Mouse (Mus musculus): Measurements from ENCODE around the gene Rell1. TPM values are rescaled to one million over a fixed set of nuclear protein-coding genes. Genes with fewer than 3 reads are reported as not detected.
A peak's percentile ranks its signal among the peaks of the same experiment; 100 is the strongest.
"Not testable (repeated sequence)": the region's sequence is repeated elsewhere in the genome, so short reads cannot be mapped to it uniquely, and the experiment has no call there.

Gene Rell1
- total RNA-seq, 4 experiments from 2014 or later = 9.6 to 10.7 (median 9.8) TPM

- not testable (repeated sequence) for DNase-seq (ENCODE audit: low spot score)
Observed at GRCm38 (mm10) chr5:63897001-63897819, 71.5 kb downstream of the Rell1 start.

DNA sequence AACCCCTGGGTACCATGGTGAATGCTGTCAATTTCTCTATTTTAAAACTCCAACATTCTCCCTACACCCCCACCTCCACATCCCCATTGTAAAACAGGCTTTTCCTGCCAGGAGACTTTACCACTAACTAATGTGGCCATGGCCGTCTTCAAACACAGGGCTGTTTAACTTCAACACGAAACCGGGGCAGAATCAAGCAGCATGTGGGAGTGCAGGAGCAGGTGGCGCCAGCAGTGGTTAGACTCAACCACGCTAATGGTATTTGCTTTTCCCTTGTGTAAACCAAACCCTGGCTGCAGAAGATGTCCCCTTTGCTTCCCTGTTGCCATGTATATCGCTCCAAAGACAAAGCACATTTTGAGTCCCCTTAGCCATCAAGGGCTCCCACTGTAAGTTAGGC lies 76.8 kb downstream of the Rell1 start:
- no peak for DNase-seq (ENCODE audit: low spot score)

- DNase-seq (ENCODE audit: low spot score) = no peak
Observed at GRCm38 (mm10) chr5:63891241-63891640, 77.5 kb downstream of the Rell1 start.

GRCm38 (mm10) chr5:63887111-63887510 lies 81.6 kb downstream of the Rell1 start:
- no peak for DNase-seq (ENCODE audit: low spot score)

- peak; percentile 11 for DNase-seq (ENCODE audit: low spot score)
Observed at GRCm38 (mm10) chr5:63886709-63887108, 82.0 kb downstream of the Rell1 start.

DNA sequence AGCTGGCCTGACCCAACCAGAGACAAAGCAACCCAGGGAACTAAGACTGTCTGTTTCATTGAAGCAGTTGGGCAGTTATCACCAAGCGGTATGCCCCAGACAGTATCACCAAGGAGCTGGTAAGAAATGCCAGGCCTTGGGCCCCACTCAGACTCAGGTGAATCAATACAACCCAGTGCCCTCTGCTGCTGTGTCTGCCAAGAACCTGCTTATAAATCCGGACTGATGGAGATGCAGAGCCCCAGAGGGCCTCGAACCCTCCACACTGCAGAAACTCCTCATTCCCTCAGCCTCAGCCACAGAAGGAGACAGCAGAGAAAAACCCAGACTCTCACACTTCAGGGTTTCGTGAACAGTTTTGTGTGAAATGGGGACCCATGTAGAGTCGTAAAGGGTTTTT lies 82.4 kb downstream of the Rell1 start:
- no peak for DNase-seq (ENCODE audit: low spot score)

DNA sequence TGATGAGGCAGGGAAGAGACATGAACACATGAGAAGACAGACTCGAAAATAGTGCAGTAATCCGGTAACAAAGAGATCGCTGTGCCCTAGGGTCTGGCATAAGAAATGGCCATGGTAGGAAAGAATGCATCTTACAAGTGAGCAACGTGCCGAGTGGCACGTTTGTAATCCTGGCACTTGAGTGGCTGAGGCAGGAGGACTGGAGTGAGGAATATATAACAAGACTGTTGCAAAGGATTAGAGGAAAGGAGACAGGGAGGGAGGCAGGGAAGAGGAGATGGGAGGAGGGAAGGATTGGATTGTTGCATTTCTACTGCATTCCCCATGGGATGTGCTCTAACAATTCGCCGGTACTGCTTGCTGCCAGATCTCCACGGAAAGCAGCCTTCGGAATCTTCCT lies 89.7 kb downstream of the Rell1 start:
- DNase-seq (ENCODE audit: low spot score) = no peak

DNA sequence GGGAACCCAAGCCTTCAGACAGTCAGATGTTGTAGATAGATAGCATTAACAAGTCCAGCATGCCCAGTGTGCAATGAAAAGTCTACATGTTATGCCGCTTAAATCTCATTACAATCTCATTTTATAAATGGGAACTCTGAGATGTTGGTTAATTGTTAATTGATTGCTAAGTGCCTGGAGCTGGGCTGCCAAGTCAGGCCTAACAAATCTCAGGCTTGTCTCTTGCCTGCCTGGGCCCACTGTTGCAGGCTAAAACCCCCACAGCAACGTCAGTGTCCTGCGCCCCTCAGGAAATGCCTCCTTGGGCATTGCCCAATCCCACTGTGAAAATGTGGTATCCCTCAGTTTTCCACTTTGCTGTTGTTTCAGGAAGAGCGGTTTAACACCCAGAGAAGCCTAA lies 92.6 kb downstream of the Rell1 start:
- DNase-seq (ENCODE audit: low spot score) = no peak

DNA sequence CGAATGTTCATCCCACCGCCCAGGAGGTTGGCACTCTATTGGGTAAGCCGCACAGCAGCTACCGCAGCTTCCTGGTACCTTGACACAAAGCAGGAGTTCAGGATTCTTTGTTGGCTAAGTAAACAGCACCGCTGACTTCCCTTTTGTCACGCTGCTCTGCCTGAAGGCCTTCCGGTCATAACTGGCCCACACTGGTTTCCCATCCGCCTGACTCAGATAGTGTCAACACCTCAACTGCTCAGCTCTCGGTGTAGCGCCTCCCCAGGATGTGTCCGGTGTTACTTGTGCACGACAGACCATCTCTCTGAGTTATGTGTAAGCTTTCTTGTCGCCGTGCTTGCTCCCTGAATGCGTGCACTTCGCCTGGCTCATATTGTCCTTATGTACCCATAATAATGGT lies 93.8 kb downstream of the Rell1 start:
- DNase-seq (ENCODE audit: low spot score) = no peak

GRCm38 (mm10) chr5:63872176-63872932 lies 96.3 kb downstream of the Rell1 start:
- no peak for DNase-seq (ENCODE audit: low spot score)

GRCm38 (mm10) chr5:63867421-63867820 lies 101.3 kb downstream of the Rell1 start:
- DNase-seq (ENCODE audit: low spot score) = no peak

DNA sequence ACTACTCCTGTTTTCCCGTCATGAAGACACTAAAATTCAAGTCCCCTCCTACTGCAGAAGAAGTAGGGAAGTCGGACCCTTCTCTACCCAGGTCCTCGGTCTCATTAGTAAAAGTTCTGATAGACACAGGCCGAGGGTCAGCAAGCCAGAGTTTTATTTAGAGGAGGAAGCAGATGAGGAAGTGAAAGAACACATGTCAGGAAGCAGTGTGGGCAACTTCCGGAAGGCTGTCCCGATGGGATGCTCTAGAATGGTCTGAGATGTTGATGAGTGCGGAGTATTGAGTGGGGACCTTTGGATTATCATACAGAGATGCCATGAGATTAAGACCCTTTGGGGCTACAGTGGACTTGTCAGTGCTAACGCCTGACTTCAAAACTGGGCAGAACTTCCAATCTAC lies 109.8 kb downstream of the Rell1 start:
- no peak for DNase-seq (ENCODE audit: low spot score)

Other genes starting within 250 kb of the Rell1 start
- gene 0610040J01Rik, start 156.5 kb downstream of the Rell1 start, total RNA-seq (2022) = 1 to 10 TPM; 4.1 to 6.1 (median 5.1) TPM
- 1 to 10 TPM; 4.1 to 5.1 (median 4.8) TPM for gene Pgm2, start 124.1 kb upstream of the Rell1 start, total RNA-seq (2022)
- gene Tbc1d1, start 187.4 kb upstream of the Rell1 start, total RNA-seq (2022) = 10 to 100 TPM; 11.1 to 15.7 (median 13.5) TPM

Measured in heart, adult 8-10 months (tissue).